Mouse (Mus musculus) cortical plate, adult 2 months (tissue): Measurements from ENCODE around the gene Sod3. TPM values are rescaled to one million over a fixed set of nuclear protein-coding genes. Genes with fewer than 3 reads are reported as not detected.
A peak's percentile ranks its signal among the peaks of the same experiment; 100 is the strongest.

ENCODE experiments used
- H3K27ac ChIP-seq: fragments of 200-500 bp; 2 replicates; pipeline ENCODE4 v1.5.1; 2012; ENCODE audit warnings: low read length, control low read depth, inconsistent platforms; ENCODE audit not compliant: insufficient read depth
- H3K4me1 ChIP-seq: fragments of 200-500 bp; 2 replicates; pipeline ENCODE4 v1.6.1; 2011; ENCODE audit warnings: low read length; ENCODE audit not compliant: control insufficient read depth, insufficient read depth
- H3K4me3 ChIP-seq: fragments of 200-500 bp; 2 replicates; pipeline ENCODE4 v1.5.1; 2011; ENCODE audit warnings: mild to moderate bottlenecking, low read length, control low read depth; ENCODE audit not compliant: insufficient read depth
- CTCF ChIP-seq: fragments of 200-500 bp; IDR thresholded peaks from 2 replicates; pipeline ENCODE4 v1.5.1; 2011; ENCODE audit warnings: mild to moderate bottlenecking, control low read depth, low read length; ENCODE audit not compliant: insufficient read depth; ENCODE audit errors: extremely low read depth
- POLR2A ChIP-seq: fragments of 200-500 bp; IDR thresholded peaks from 2 replicates; pipeline ENCODE4 v1.6.1; 2011; ENCODE audit warnings: mild to moderate bottlenecking, low read length, control low read depth; ENCODE audit not compliant: insufficient read depth; ENCODE audit errors: extremely low read depth
- polyA plus RNA-seq: library from polyadenylated mRNA; depleted of rRNA; stranded (reverse); fragments of >200 nt; gene quantifications from 2 replicates; pipeline ENCODE4 v1.2.3, GENCODE M21; 2012

Sod3 gene
- polyA plus RNA-seq, 1 experiment: 12.2 TPM

DNA sequence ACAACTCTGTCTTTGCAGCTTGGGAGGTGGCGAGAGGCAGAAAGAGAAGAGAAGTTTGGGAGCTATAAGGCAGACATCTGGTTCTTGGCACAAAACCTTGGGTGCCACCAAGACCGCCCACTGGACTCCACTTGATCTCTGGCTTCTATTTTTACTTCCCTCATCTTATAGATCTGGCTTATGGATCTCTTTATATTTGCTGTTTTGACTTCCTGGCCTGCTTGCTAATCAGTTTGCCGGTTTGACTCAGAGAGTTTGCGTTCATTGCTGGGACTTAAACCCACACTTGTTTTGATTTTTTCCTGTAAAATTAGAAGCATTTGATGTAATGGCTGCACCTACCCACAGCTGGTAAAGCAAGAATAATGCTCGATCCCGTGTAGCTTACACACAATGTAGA is 7.3 kb downstream of the Sod3 start:
- Histone ChIP-seq H3K4me1 (no peaks in the 10 kb centered on the region; the same call in none of the 2 replicates), H3K4me3 (no peak overlapping the region), H3K27ac (no peak overlapping the region)
- no peak for TF ChIP-seq POLR2A
- no peak for TF ChIP-seq CTCF

DNA sequence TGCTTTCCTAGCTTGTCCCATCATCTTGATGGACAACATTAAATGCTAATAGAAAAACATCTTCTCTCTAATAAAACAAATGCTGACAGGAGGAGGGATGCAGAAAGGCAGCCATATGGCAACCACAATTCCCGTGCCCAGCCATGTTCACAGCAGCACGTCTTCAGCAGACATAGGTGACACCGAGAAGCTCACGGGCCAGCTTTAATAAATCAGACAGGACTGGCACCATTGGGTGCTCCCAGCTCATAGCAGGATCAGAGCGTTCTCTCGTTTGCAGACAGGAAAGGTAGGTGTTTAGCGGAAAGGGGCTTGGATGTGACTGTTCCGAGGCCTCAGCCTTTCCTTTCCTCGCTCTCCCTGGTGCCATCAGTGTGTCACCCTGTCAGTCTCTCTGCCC is 12.3 kb downstream of the Sod3 start:
- no peak overlapping the region for H3K4me3 ChIP-seq
- H3K27ac ChIP-seq: no peak overlapping the region
- H3K4me1 ChIP-seq: no peaks in the 10 kb centered on the region
- TF ChIP-seq POLR2A: no peak
- no peak for TF ChIP-seq CTCF

DNA sequence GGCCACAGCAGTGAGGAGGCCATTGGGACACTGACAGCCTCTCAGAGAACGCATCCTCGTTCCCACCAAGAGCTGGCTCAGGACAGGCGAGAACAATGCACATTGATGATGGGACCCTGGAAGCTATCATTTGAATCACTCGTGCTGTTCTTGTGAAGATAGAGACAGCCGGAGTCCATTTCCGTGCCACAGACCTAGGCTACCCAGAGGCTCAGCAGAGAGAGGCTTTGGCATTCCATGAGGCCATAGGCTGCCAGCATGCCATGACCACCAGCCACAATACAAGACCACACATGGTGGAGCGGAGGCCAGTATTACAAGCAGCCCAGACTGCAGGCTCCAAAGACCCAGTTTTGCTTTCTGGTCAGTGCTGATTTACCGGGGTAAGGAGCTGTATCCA is 19.2 kb downstream of the Sod3 start:
- H3K4me3 ChIP-seq: no peak overlapping the region
- TF ChIP-seq POLR2A (no peak), CTCF (no peak)
- H3K4me1 ChIP-seq: peaks cover 2% of the 10 kb centered on the region; the same call in 1 of the 2 replicates
- H3K27ac ChIP-seq: no peak overlapping the region

DNA sequence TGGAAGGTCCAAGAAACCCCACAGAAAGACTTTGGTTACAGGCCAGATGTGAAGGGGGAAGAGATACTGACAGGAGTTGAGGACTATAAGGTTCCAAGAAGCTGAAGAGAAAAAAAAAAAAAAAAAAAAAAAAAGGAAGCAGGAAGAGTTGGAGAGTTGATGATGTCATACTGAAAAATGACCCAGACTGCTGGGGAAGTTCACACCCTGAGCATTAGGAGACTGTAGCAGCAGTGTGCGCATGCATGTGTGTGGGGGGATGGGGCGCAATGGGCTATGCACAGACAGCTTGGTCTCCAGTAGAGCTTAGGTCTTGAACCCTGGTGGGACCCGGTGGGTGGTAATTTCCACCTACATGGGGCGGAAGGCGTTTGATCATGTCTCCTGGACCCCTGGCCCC is 20.2 kb downstream of the Sod3 start:
- no peak overlapping the region for H3K27ac ChIP-seq
- H3K4me1 ChIP-seq: peaks cover 8% of the 10 kb centered on the region
- TF ChIP-seq CTCF: no peak
- TF ChIP-seq POLR2A: no peak
- H3K4me3 ChIP-seq: no peak overlapping the region

DNA sequence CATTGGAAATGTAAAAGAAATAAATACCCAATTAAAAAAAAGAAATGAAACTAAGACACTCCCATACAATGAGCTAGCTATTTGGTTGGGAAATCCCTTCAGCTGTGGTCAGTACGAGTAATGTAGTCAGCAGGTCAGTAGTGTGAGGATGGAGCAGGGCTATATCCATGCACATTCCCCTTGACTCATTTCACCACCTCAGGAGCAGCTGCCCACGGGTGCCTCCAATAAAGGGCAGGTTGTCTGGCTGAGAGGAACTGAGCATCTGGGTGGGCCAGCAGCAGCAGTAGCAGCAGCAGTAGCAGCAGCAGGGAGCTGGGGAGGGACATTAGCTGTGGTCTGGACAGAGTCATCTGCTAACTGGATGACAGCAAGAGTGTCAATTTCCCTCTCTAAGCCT is 22.4 kb downstream of the Sod3 start:
- Histone ChIP-seq H3K27ac (no peak overlapping the region), H3K4me1 (peaks cover 13% of the 10 kb centered on the region), H3K4me3 (no peak overlapping the region)
- no peak for TF ChIP-seq POLR2A
- TF ChIP-seq CTCF: no peak

DNA sequence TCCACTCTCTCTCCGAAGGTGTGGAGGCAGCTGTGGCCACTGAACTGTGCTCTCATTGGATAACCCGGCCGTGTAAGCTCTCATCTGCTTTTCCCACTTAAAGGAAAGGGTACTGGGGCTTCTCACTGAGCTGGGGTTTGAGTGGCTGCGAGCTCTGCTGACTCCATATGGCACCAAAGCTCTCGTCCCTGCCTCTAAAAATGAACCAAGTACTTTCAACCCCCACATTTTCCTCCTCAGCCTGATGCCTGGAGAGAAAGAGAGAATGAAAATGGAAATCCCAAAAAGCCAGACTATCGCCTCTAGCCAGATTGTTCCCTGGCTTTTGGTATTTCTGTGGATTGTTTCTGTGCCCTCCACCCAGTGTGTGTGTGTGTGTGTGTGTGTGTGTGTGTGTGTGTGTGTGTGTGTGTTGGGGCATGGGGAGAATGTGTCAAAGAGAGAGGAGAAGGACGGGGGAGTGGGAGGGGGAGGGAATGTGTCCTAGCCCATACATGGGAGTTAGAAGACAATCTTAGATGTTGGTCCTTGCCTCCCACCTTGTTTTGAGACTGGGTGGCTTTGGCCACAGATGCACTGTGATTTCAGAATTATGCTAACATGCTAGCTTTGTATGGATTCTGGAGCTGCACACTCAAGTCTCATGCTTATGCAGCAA is 24.6 kb downstream of the Sod3 start:
- peaks cover 16% of the 10 kb centered on the region for H3K4me1 ChIP-seq
- peak overlapping the region; percentile 63 for H3K27ac ChIP-seq
- H3K4me3 ChIP-seq: no peak overlapping the region
- no peak for TF ChIP-seq CTCF
- TF ChIP-seq POLR2A: no peak

DNA sequence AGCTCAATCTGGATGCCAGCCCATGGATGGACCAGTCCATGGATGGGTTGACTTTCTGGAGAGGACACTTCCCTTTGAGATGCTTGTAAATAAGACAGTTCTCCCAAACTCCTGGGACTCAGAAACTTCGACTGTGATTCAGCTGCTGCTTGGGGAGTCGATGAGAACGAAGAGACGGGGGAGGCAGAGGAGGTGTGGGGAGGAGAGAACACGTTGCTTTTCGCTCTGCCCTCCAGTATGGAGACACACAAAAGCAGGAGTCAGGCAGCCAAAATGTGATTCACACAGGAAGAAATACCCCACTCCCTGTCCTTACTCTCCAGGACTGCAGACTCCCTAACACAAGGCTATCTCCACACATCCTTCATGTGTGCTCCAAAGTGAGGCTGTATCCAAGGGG is 26.8 kb downstream of the Sod3 start:
- TF ChIP-seq CTCF (no peak), POLR2A (no peak)
- H3K4me1 ChIP-seq: peaks cover 25% of the 10 kb centered on the region
- 0 out of 2 replicates have a peak overlapping the region, but pooled peaks have one; percentile 14 for H3K27ac ChIP-seq
- no peak overlapping the region for H3K4me3 ChIP-seq

DNA sequence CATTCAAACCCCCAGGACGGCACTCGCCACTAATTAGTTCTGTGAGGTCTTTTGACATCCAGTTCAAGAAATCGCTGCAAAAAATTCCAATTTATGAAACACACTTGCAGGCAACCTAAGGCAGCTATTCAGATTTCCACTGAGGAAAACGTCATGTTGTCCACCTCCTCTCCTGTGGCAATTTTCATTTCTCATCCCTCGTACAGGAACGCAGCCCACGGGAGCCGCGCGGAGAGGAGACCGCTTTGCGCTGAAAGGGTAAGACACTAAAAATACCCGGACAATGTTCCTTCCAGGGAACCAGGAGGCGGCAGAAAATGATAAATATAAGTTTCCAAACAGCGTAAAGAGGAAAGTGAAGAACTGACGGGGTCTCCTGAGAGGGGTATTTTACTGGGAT is 27.9 kb downstream of the Sod3 start:
- TF ChIP-seq POLR2A: no peak
- no peak for TF ChIP-seq CTCF
- Histone ChIP-seq H3K4me1 (peaks cover 25% of the 10 kb centered on the region), H3K27ac (no peak overlapping the region), H3K4me3 (no peak overlapping the region)

DNA sequence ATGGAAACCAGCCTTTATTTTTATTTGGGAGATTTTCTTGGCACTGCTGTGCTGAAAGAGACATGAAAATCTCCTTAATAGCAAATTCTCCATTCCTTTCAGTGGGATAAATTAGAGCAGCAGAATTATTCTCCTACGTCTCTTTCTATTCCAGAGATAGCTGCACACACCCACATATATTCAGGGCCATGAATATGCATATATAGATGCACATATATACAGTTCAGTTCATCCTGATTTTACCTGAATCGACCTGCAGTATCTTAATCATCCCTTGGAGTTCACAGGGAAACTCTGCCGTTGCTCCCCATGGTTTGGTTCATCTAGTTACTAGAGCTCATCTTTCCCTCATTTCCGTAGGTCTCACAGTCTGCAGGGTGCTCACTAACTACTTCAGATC is 30.2 kb downstream of the Sod3 start:
- H3K4me1 ChIP-seq: peaks cover 17% of the 10 kb centered on the region
- no peak for TF ChIP-seq POLR2A
- TF ChIP-seq CTCF: no peak
- no peak overlapping the region for H3K4me3 ChIP-seq
- peak overlapping the region; percentile 70; the same call in 1 of the 2 replicates for H3K27ac ChIP-seq

DNA sequence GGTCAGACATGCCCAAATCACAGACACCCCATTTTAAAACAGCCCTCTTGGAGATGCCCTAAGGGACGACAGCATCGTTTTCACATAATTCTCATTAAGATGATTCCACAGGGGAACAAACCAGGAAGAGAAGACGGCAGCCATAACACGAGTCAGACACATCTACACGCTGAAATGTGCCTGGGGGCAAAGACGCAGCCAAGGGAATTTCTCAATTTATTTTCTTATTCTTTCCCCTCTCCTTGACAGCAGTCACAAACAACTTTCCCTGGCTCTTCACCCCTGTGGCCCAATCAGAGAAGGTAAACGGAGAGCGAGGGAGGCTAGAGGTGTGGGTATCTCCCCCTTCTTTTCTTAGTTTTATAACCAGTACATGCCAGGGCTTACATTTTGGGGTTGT is 40.8 kb downstream of the Sod3 start:
- H3K4me1 ChIP-seq: no peaks in the 10 kb centered on the region
- no peak overlapping the region for H3K27ac ChIP-seq
- TF ChIP-seq POLR2A: no peak
- no peak for TF ChIP-seq CTCF
- H3K4me3 ChIP-seq: no peak overlapping the region
